Mouse (Mus musculus) stomach, postnatal 0 days (tissue): ENCODE data around the gene Parp14. TPM values are rescaled to one million over a fixed set of nuclear protein-coding genes. Genes with fewer than 3 reads are reported as not detected.

Source experiments
- ATAC-seq: fragments of 200-750 bp; cut with Nextera tagmentation; 2 replicates; pipeline ENCODE4 v1.8.0; 2017; ENCODE audit not compliant: low FRiP score, low TSS enrichment
- DNase-seq: peaks from one replicate; pipeline ENCODE4 v3.0.0-alpha.2; 2016; ENCODE audit warnings: low spot score
- H3K27ac ChIP-seq: fragments of 300-500 bp; sonication (generic); replicated peaks from 2 replicates; pipeline ENCODE4 v1.5.1; 2014; ENCODE audit warnings: mild to moderate bottlenecking, control low read depth
- H3K27me3 ChIP-seq: fragments of 300-500 bp; sonication (generic); 2 replicates; pipeline ENCODE4 v1.6.1; 2014; ENCODE audit warnings: low read length; ENCODE audit not compliant: control insufficient read depth, insufficient read depth
- H3K36me3 ChIP-seq: fragments of 300-500 bp; sonication (generic); 2 replicates; pipeline ENCODE4 v1.6.1; 2014; ENCODE audit warnings: low read length, mixed read lengths; ENCODE audit not compliant: control insufficient read depth, insufficient read depth
- H3K4me1 ChIP-seq: fragments of 300-500 bp; sonication (generic); replicated peaks from 2 replicates; pipeline ENCODE4 v1.6.1; 2014; ENCODE audit warnings: antibody characterized with exemption; ENCODE audit not compliant: control insufficient read depth, insufficient read depth
- H3K4me2 ChIP-seq: fragments of 300-500 bp; sonication (generic); replicated peaks from 2 replicates; pipeline ENCODE4 v1.6.1; 2014; ENCODE audit warnings: low read depth, mild to moderate bottlenecking, control low read depth, moderate library complexity
- H3K4me3 ChIP-seq: fragments of 300-500 bp; sonication (generic); 2 replicates; pipeline ENCODE4 v1.5.1; 2014; ENCODE audit warnings: low read depth, low read length, control low read depth
- H3K9ac ChIP-seq: fragments of 300-500 bp; sonication (generic); 2 replicates; pipeline ENCODE4 v1.6.1; 2014; ENCODE audit warnings: mild to moderate bottlenecking, low read length, control low read depth, mixed read lengths
- H3K9me3 ChIP-seq: fragments of 300-500 bp; sonication (generic); 2 replicates; pipeline ENCODE4 v1.6.1; 2016; ENCODE audit warnings: low read length; ENCODE audit not compliant: control insufficient read depth
- CTCF ChIP-seq: IDR thresholded peaks from 2 replicates; pipeline ENCODE4 v1.5.1; 2016; ENCODE audit warnings: antibody characterized with exemption, low read depth, mild to moderate bottlenecking, moderate library complexity
- EP300 ChIP-seq: optimal IDR thresholded peaks from 2 replicates; pipeline ENCODE3; 2016; ENCODE audit warnings: antibody characterized with exemption
- WGBS: fragments of 180-500 bp; shearing (Covaris S2); extraction: QIAGEN DNeasy Blood & Tissue Kit; methylation state at CpG from one replicate; pipeline ENCODE4 v1.1.7; 2014; 5-methylcytosine and 5-hydroxymethylcytosine counted together
- polyA plus RNA-seq: library from polyadenylated mRNA; unstranded; fragments of >200 nt; fragmentation: Nextera tagmentation; extraction: Ambion mirVana; gene quantifications from 2 replicates; pipeline ENCODE4 v1.2.1, GENCODE M21; 2015

The Parp14 gene
- polyA plus RNA-seq, 1 experiment from 2014 or later = 1.4 TPM

- DNase-seq (no peak), ATAC-seq (no peak)
- no peaks in the 10 kb centered on the region for H3K9me3 ChIP-seq
- H3K9ac ChIP-seq = no peak overlapping the region
- no peak for TF ChIP-seq EP300
- TF ChIP-seq CTCF = no peak
- no peak overlapping the region for H3K27ac ChIP-seq
- H3K4me2 ChIP-seq = no peak overlapping the region
- 0 out of 2 replicates have a peak, but pooled peaks cover 2% of the 10 kb centered on the region for H3K36me3 ChIP-seq
- no peaks in the 10 kb centered on the region for H3K4me1 ChIP-seq
- WGBS = 93% methylated on average over 2 of the region's 2 CpGs
- H3K4me3 ChIP-seq = no peak overlapping the region
- H3K27me3 ChIP-seq = no peaks in the 10 kb centered on the region
Measured at GRCm38 (mm10) chr16:35808838-35809237, 62.5 kb downstream of the Parp14 start.

- H3K4me3 ChIP-seq = no peak overlapping the region
- no peak overlapping the region for H3K4me2 ChIP-seq
- H3K9ac ChIP-seq = no peak overlapping the region
- H3K27me3 ChIP-seq = no peaks in the 10 kb centered on the region
- H3K4me1 ChIP-seq = no peaks in the 10 kb centered on the region
- H3K36me3 ChIP-seq = 0 out of 2 replicates have a peak, but pooled peaks cover 2% of the 10 kb centered on the region
- WGBS = 83% methylated on average over 4 of the region's 4 CpGs
- no peak for DNase-seq
- H3K9me3 ChIP-seq = no peaks in the 10 kb centered on the region
- no peak overlapping the region for H3K27ac ChIP-seq
- no peak for ATAC-seq
- TF ChIP-seq CTCF (no peak), EP300 (no peak)
Measured at GRCm38 (mm10) chr16:35807663-35807992, 63.7 kb downstream of the Parp14 start.

- 0 out of 2 replicates have a peak, but pooled peaks cover 2% of the 10 kb centered on the region for H3K36me3 ChIP-seq
- no peak for TF ChIP-seq EP300
- TF ChIP-seq CTCF = no peak
- 76% methylated on average over 6 of the region's 6 CpGs for WGBS
- H3K27ac ChIP-seq = no peak overlapping the region
- DNase-seq = no peak
- H3K4me3 ChIP-seq = no peak overlapping the region
- ATAC-seq = no peak
- no peaks in the 10 kb centered on the region for H3K9me3 ChIP-seq
- no peaks in the 10 kb centered on the region for H3K27me3 ChIP-seq
- no peak overlapping the region for H3K9ac ChIP-seq
- no peaks in the 10 kb centered on the region for H3K4me1 ChIP-seq
- no peak overlapping the region for H3K4me2 ChIP-seq
Measured at GRCm38 (mm10) chr16:35806973-35807662, 64.2 kb downstream of the Parp14 start.

- no peak overlapping the region for H3K4me3 ChIP-seq
- 86% methylated on average over 4 of the region's 4 CpGs for WGBS
- no peak for ATAC-seq
Measured at GRCm38 (mm10) chr16:35803723-35804122, 67.6 kb downstream of the Parp14 start.

GRCm38 (mm10) chr16:35802163-35802562, 69.2 kb downstream of the Parp14 start:
- Histone ChIP-seq H3K4me1 (no peaks in the 10 kb centered on the region), H3K4me3 (no peak overlapping the region), H3K9ac (no peak overlapping the region), H3K9me3 (no peaks in the 10 kb centered on the region), H3K27me3 (no peaks in the 10 kb centered on the region), H3K36me3 (0 out of 2 replicates have a peak, but pooled peaks cover 2% of the 10 kb centered on the region), H3K27ac (no peak overlapping the region), H3K4me2 (no peak overlapping the region)
- TF ChIP-seq EP300 = no peak
- TF ChIP-seq CTCF = no peak
- no peak for DNase-seq
- ATAC-seq = no peak
- WGBS = 86% methylated on average over 7 of the region's 7 CpGs

More at GRCm38 (mm10) chr16:35803723-35804122, 67.6 kb downstream of the Parp14 start:
- 0 out of 2 replicates have a peak, but pooled peaks cover 2% of the 10 kb centered on the region for H3K36me3 ChIP-seq
- no peak overlapping the region for H3K4me2 ChIP-seq
- no peaks in the 10 kb centered on the region for H3K9me3 ChIP-seq
- H3K9ac ChIP-seq = no peak overlapping the region
- no peaks in the 10 kb centered on the region for H3K4me1 ChIP-seq
- no peak for DNase-seq
- H3K27ac ChIP-seq = no peak overlapping the region
- no peak for TF ChIP-seq EP300
- TF ChIP-seq CTCF = no peak
- H3K27me3 ChIP-seq = no peaks in the 10 kb centered on the region

GRCm38 (mm10) chr16:35791962-35792521, 79.3 kb downstream of the Parp14 start:
- no peaks in the 10 kb centered on the region for H3K27me3 ChIP-seq
- H3K4me1 ChIP-seq = no peaks in the 10 kb centered on the region
- H3K9me3 ChIP-seq = no peaks in the 10 kb centered on the region
- H3K27ac ChIP-seq = no peak overlapping the region
- 84% methylated on average over 6 of the region's 6 CpGs for WGBS
- no peak for ATAC-seq
- H3K4me3 ChIP-seq = no peak overlapping the region
- H3K36me3 ChIP-seq = peaks cover 2% of the 10 kb centered on the region; the same call in 1 of the 2 replicates
- DNase-seq = no peak
- no peak overlapping the region for H3K9ac ChIP-seq
- TF ChIP-seq EP300 (no peak), CTCF (no peak)
- H3K4me2 ChIP-seq = no peak overlapping the region
